Mouse (Mus musculus) CH12.LX (cell line): Measurements from ENCODE around the gene Rreb1.

Experiments
- CTCF ChIP-seq, 2 experiments: IDR thresholded peaks in 1 of 2; conservative IDR thresholded peaks in 1 of 2; 2 replicates each; pipeline ENCODE4 v1.5.1; 2011 to 2012; ENCODE audit warnings: low read depth in 2 of 2, low read length in 2 of 2, improper control_type of control experiment in 1 of 2, inconsistent platforms in 1 of 2, mild to moderate bottlenecking in 1 of 2, moderate library complexity in 1 of 2
- E2F4 ChIP-seq: IDR thresholded peaks from 2 replicates; pipeline ENCODE4 v1.6.1; 2011; ENCODE audit warnings: low read depth, low read length, improper control_type of control experiment; ENCODE audit not compliant: insufficient replicate concordance
- MAX ChIP-seq: IDR thresholded peaks from 2 replicates; pipeline ENCODE4 v1.6.1; 2011; ENCODE audit warnings: low read length, improper control_type of control experiment
- MAZ ChIP-seq: IDR thresholded peaks from 2 replicates; pipeline ENCODE4 v1.6.1; 2012; ENCODE audit warnings: low read depth, mild to moderate bottlenecking, inconsistent platforms, low read length, improper control_type of control experiment, moderate library complexity
- POLR2A ChIP-seq: IDR thresholded peaks from 2 replicates; pipeline ENCODE4 v1.6.1; 2011; ENCODE audit warnings: low read depth, mild to moderate bottlenecking, improper control_type of control experiment, low read length
- RCOR1 ChIP-seq: conservative IDR thresholded peaks from 2 replicates; pipeline ENCODE4 v1.6.1; 2012; ENCODE audit warnings: low read depth, mild to moderate bottlenecking, inconsistent platforms, low read length, improper control_type of control experiment

DNA sequence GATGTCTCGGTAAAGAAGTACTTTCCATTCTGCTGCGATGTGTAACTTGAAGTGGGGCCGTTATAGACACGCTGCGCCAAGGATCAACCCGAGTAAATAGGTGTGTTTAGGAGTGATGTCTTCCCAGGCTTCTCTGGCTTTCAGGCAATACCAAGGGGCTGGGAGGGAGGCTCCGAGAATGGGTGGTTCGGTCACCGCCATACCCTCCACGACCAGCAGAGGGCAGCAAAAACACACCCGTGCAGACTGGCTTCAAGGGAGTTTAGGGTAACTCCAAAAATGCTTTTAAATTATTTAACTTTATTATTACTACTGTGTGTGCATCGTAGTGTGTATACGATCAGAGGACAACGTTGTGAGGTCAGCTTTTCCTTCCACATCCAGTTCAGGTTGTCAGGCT, 191.1 kb downstream of the Rreb1 start:
- TF ChIP-seq CTCF (conservative IDR thresholded peaks at IDR 0.05 in 1 of 2, IDR thresholded peaks at IDR 0.05 in 1 of 2; ENCODE audit: low read depth in 2 of 2, low read length in 2 of 2) (peak; percentile 89 to 94), RCOR1 (no peak), MAZ (no peak), POLR2A (no peak), MAX (no peak), E2F4 (no peak)
